Mouse (Mus musculus): ENCODE measurements around the gene Abca17.

Abca17 gene

GRCm38 (mm10) chr17:24346831-24347230, 4.0 kb downstream of the Abca17 start:
- no peak for DNase-seq (ENCODE audit: low read depth, low spot score)

GRCm38 (mm10) chr17:24344672-24345071, 6.2 kb downstream of the Abca17 start:
- no peak for DNase-seq (ENCODE audit: low read depth, low spot score)

- DNase-seq (ENCODE audit: low read depth, low spot score) = no peak
These were observed 23.2 kb downstream of the Abca17 start for GRCm38 (mm10) chr17:24327656-24328055.

- DNase-seq (ENCODE audit: low read depth, low spot score) = no peak
These were observed 25.8 kb downstream of the Abca17 start for GRCm38 (mm10) chr17:24325051-24325450.

GRCm38 (mm10) chr17:24320826-24321225, 30.0 kb downstream of the Abca17 start:
- no peak for DNase-seq (ENCODE audit: low read depth, low spot score)

- DNase-seq (ENCODE audit: low read depth, low spot score) = peak; percentile 22
These were observed 43.4 kb downstream of the Abca17 start for GRCm38 (mm10) chr17:24307500-24307899.

GRCm38 (mm10) chr17:24300651-24301050, 50.2 kb downstream of the Abca17 start:
- DNase-seq (ENCODE audit: low read depth, low spot score) = no peak

- no peak for DNase-seq (ENCODE audit: low read depth, low spot score)
These were observed 61.5 kb downstream of the Abca17 start for GRCm38 (mm10) chr17:24289338-24289737.

- no peak for DNase-seq (ENCODE audit: low read depth, low spot score)
These were observed 62.4 kb downstream of the Abca17 start for GRCm38 (mm10) chr17:24288477-24288876.

GRCm38 (mm10) chr17:24285680-24286079, 65.2 kb downstream of the Abca17 start:
- no peak for DNase-seq (ENCODE audit: low read depth, low spot score)

GRCm38 (mm10) chr17:24283266-24283818, 67.5 kb downstream of the Abca17 start:
- no peak for DNase-seq (ENCODE audit: low read depth, low spot score)

GRCm38 (mm10) chr17:24282637-24283036, 68.2 kb downstream of the Abca17 start:
- no peak for DNase-seq (ENCODE audit: low read depth, low spot score)

GRCm38 (mm10) chr17:24279907-24280306, 71.0 kb downstream of the Abca17 start:
- DNase-seq (ENCODE audit: low read depth, low spot score) = no peak

- DNase-seq (ENCODE audit: low read depth, low spot score) = peak; percentile 3
These were observed 83.7 kb downstream of the Abca17 start for GRCm38 (mm10) chr17:24267133-24267532.

- DNase-seq (ENCODE audit: low read depth, low spot score) = no peak
These were observed 86.1 kb downstream of the Abca17 start for GRCm38 (mm10) chr17:24264766-24265165.

- no peak for DNase-seq (ENCODE audit: low read depth, low spot score)
These were observed 90.4 kb downstream of the Abca17 start for GRCm38 (mm10) chr17:24260516-24260915.

- DNase-seq (ENCODE audit: low read depth, low spot score) = no peak
These were observed 91.2 kb downstream of the Abca17 start for GRCm38 (mm10) chr17:24259702-24260101.

- DNase-seq (ENCODE audit: low read depth, low spot score) = no peak
These were observed 91.9 kb downstream of the Abca17 start for GRCm38 (mm10) chr17:24258981-24259380.

GRCm38 (mm10) chr17:24252329-24252728, 98.5 kb downstream of the Abca17 start:
- no peak for DNase-seq (ENCODE audit: low read depth, low spot score)

GRCm38 (mm10) chr17:24251320-24252069, 99.4 kb downstream of the Abca17 start, which contains the start of gene Ccnf:
Gene Ccnf, minus strand, starts transcription at chr17:24251484.
- DNase-seq (ENCODE audit: low read depth, low spot score) = peak; percentile 90

- DNase-seq (ENCODE audit: low read depth, low spot score) = no peak
These were observed 99.9 kb downstream of the Abca17 start for GRCm38 (mm10) chr17:24250988-24251319.

- DNase-seq (ENCODE audit: low read depth, low spot score) = no peak
These were observed 102.2 kb downstream of the Abca17 start for GRCm38 (mm10) chr17:24248641-24249040.

GRCm38 (mm10) chr17:24244061-24244460, 106.8 kb downstream of the Abca17 start:
- DNase-seq (ENCODE audit: low read depth, low spot score) = no peak
